14 mouse cellular contexts compared by ENCODE assay signal in genomic region chr7:118365251-118365650, GRCm38 (mm10).
DNase-seq lines count a peak whose midpoint lies in the region; ATAC-seq and TF ChIP-seq lines count a peak whose summit lies in the region.
"Had no signal": no experiment of that assay in that cellular context is flagged by ENCODE, and none has a peak within 500 bp of the region (broad histone marks: within the 10 kb centered on the region; RNA-seq: fewer than 3 reads in every experiment).

No protein-coding gene starts in this region.

- no peak overlapping the region for H3K9ac ChIP-seq in embryonic facial prominence, embryonic 12.5 days
- H3K9ac ChIP-seq: hindbrain, embryonic 12.5 days; liver, embryonic 12.5 days; midbrain, embryonic 15.5 days had no signal

- peak overlapping the region; percentile 14; the same call in 1 of the 2 replicates for H3K27ac ChIP-seq in kidney, adult 2 months (ENCODE audit: insufficient read depth, low read depth, low read length)
- H3K27ac ChIP-seq in embryonic facial prominence, embryonic 12.5 days: peak overlapping the region; percentile 7
- peak overlapping the region; percentile 63 for H3K27ac ChIP-seq in limb, embryonic 10.5 days
- H3K27ac ChIP-seq: hindbrain, embryonic 12.5 days; liver, embryonic 12.5 days; midbrain, embryonic 15.5 days had no signal

- no peak for TF ChIP-seq POLR2A in kidney, adult 2 months (IDR thresholded peaks at IDR 0.05; ENCODE audit: low read depth, low read length)

- peak; percentile 17 for DNase-seq in embryo, embryonic 10.5 days (ENCODE audit: low spot score)
- no peak for DNase-seq in embryo, embryonic 11 days
- DNase-seq in kidney, adult 2 months: peak; percentile 30
- DNase-seq in kidney, postnatal 10 days: no peak
- DNase-seq in limb, embryonic 10.5 days (ENCODE audit: low spot score): no peak
- no peak for DNase-seq in adrenal gland, postnatal 10 days
- no peak for DNase-seq in right cerebral cortex, postnatal 25 days
- DNase-seq: thymus, adult 18-20 months had no signal

- no peak overlapping the region for H3K4me2 ChIP-seq in embryonic facial prominence, embryonic 12.5 days (replicated peaks)
- H3K4me2 ChIP-seq: hindbrain, embryonic 12.5 days; liver, embryonic 12.5 days; midbrain, embryonic 15.5 days had no signal

- WGBS in kidney, adult 2 months: 50% methylated on average over 6 of the region's 6 CpGs
- WGBS in embryonic facial prominence, embryonic 12.5 days: 50% methylated on average over 6 of the region's 6 CpGs
- 52% methylated on average over 6 of the region's 6 CpGs for whole genome bisulfite sequencing in limb, embryonic 10.5 days

- H3K27me3 ChIP-seq in kidney, adult 2 months (replicated peaks; ENCODE audit: control insufficient read depth, insufficient read depth, low read length): no peaks in the 10 kb centered on the region
- no peaks in the 10 kb centered on the region for H3K27me3 ChIP-seq in embryonic facial prominence, embryonic 12.5 days
- H3K27me3 ChIP-seq in limb, embryonic 10.5 days (ENCODE audit: low read depth, poor library complexity, severe bottlenecking): no peaks in the 10 kb centered on the region
- H3K27me3 ChIP-seq: hindbrain, embryonic 12.5 days; liver, embryonic 12.5 days; midbrain, embryonic 15.5 days had no signal

- TF ChIP-seq CTCF in kidney, adult 2 months (conservative IDR thresholded peaks at IDR 0.05; ENCODE audit: insufficient read depth, insufficient read length, low read depth, low read length): no peak

- no peak for ATAC-seq in embryonic facial prominence, embryonic 12.5 days (ENCODE audit: insufficient number of reproducible peaks, insufficient read depth, low FRiP score, low TSS enrichment)
- ATAC-seq: forebrain, embryonic 14.5 days; inflammation-experienced regulatory T-cells, adult 6 months; liver, embryonic 12.5 days; midbrain, embryonic 15.5 days had no signal

- H3K4me1 ChIP-seq in kidney, adult 2 months (ENCODE audit: control insufficient read depth, insufficient read depth, low read length): peaks cover 3% of the 10 kb centered on the region; the same call in 1 of the 2 replicates
- peaks cover 25% of the 10 kb centered on the region for H3K4me1 ChIP-seq in embryonic facial prominence, embryonic 12.5 days
- H3K4me1 ChIP-seq in limb, embryonic 10.5 days: peaks cover 48% of the 10 kb centered on the region
- H3K4me1 ChIP-seq: liver, embryonic 12.5 days; midbrain, embryonic 15.5 days had no signal

- no peaks in the 10 kb centered on the region for H3K36me3 ChIP-seq in kidney, adult 2 months (ENCODE audit: control insufficient read depth, insufficient read depth, low read length)
- no peaks in the 10 kb centered on the region for H3K36me3 ChIP-seq in embryonic facial prominence, embryonic 12.5 days
- H3K36me3 ChIP-seq in limb, embryonic 10.5 days: no peaks in the 10 kb centered on the region
- H3K36me3 ChIP-seq: hindbrain, embryonic 12.5 days; liver, embryonic 12.5 days; midbrain, embryonic 15.5 days had no signal

- H3K4me3 ChIP-seq in kidney, adult 2 months (ENCODE audit: insufficient read depth, low read depth, low read length): no peak overlapping the region
- no peak overlapping the region for H3K4me3 ChIP-seq in embryonic facial prominence, embryonic 12.5 days
- H3K4me3 ChIP-seq in limb, embryonic 10.5 days: no peak overlapping the region
- H3K4me3 ChIP-seq: hindbrain, embryonic 12.5 days; liver, embryonic 12.5 days; midbrain, embryonic 15.5 days had no signal

- H3K9me3 ChIP-seq in embryonic facial prominence, embryonic 12.5 days: no peaks in the 10 kb centered on the region
- no peaks in the 10 kb centered on the region for H3K9me3 ChIP-seq in limb, embryonic 10.5 days (replicated peaks)
- H3K9me3 ChIP-seq: hindbrain, embryonic 12.5 days; liver, embryonic 12.5 days; midbrain, embryonic 15.5 days had no signal

Comparison
In these comparisons a context has a peak if more than half of its experiments do, and no peak if none do; other contexts are left out.
1. DNase-seq: peak in embryo, embryonic 10.5 days (single experiment) and kidney, adult 2 months (single experiment); none in embryo, embryonic 11 days (single experiment), kidney, postnatal 10 days (single experiment), limb, embryonic 10.5 days (single experiment), adrenal gland, postnatal 10 days (single experiment) and right cerebral cortex, postnatal 25 days (single experiment).
2. H3K27ac ChIP-seq: peak in every context shown above with its lines; median percentile 63 in limb, embryonic 10.5 days; 14 in kidney, adult 2 months; 7 in embryonic facial prominence, embryonic 12.5 days.